Mouse (Mus musculus) ovary, postnatal 36 days (tissue): ENCODE results near the gene Gpatch1.

ENCODE experiments used
- DNase-seq: peaks from one replicate; pipeline ENCODE4 v3.0.0; 2022; ENCODE audit warnings: low spot score, mixed read lengths

The Gpatch1 gene

GRCm38 (mm10) chr7:35317729-35318609 lies at the start of gene Gpatch1:
Gpatch1 (minus strand) TSS chr7:35318440.
- peak; percentile 90 for DNase-seq

- DNase-seq: no peak
Measured at GRCm38 (mm10) chr7:35365161-35365910, 47.1 kb upstream of the Gpatch1 start.

GRCm38 (mm10) chr7:35362868-35363267 lies 44.6 kb upstream of the Gpatch1 start:
- DNase-seq: no peak

GRCm38 (mm10) chr7:35362253-35362652 lies 44.0 kb upstream of the Gpatch1 start:
- no peak for DNase-seq

- no peak for DNase-seq
Measured at GRCm38 (mm10) chr7:35357621-35358020, 39.4 kb upstream of the Gpatch1 start.

- DNase-seq: no peak
Measured at GRCm38 (mm10) chr7:35355303-35355872, 37.1 kb upstream of the Gpatch1 start.

GRCm38 (mm10) chr7:35353306-35353705 lies 35.1 kb upstream of the Gpatch1 start:
- DNase-seq: no peak

- no peak for DNase-seq
Measured at GRCm38 (mm10) chr7:35351155-35351554, 32.9 kb upstream of the Gpatch1 start.

GRCm38 (mm10) chr7:35349886-35350684 lies 31.8 kb upstream of the Gpatch1 start:
- no peak for DNase-seq

GRCm38 (mm10) chr7:35349022-35349421 lies 30.8 kb upstream of the Gpatch1 start:
- DNase-seq: no peak

GRCm38 (mm10) chr7:35347918-35348700 lies 29.9 kb upstream of the Gpatch1 start:
- DNase-seq: no peak

- DNase-seq: no peak
Measured at GRCm38 (mm10) chr7:35344785-35345330, 26.6 kb upstream of the Gpatch1 start.

- no peak for DNase-seq
Measured at GRCm38 (mm10) chr7:35342498-35342897, 24.3 kb upstream of the Gpatch1 start.

GRCm38 (mm10) chr7:35341282-35341681 lies 23.0 kb upstream of the Gpatch1 start:
- no peak for DNase-seq

GRCm38 (mm10) chr7:35340196-35340595 lies 22.0 kb upstream of the Gpatch1 start:
- no peak for DNase-seq

GRCm38 (mm10) chr7:35334527-35335452 lies 16.6 kb upstream of the Gpatch1 start:
- DNase-seq: peak; percentile 35

- DNase-seq: peak; percentile 100
Measured at GRCm38 (mm10) chr7:35333692-35334526, 15.7 kb upstream of the Gpatch1 start, which contains the start of gene Rhpn2. Rhpn2 (plus strand) TSS chr7:35334170.

GRCm38 (mm10) chr7:35333231-35333651 lies 15.0 kb upstream of the Gpatch1 start:
- no peak for DNase-seq

GRCm38 (mm10) chr7:35331590-35331989 lies 13.3 kb upstream of the Gpatch1 start:
- DNase-seq: no peak
